Mouse (Mus musculus): ENCODE results near the gene 4933424G06Rik.
"Not testable (repeated sequence)": the region's sequence is repeated elsewhere in the genome, so short reads cannot be mapped to it uniquely, and the experiment has no call there.

Gene 4933424G06Rik

DNA sequence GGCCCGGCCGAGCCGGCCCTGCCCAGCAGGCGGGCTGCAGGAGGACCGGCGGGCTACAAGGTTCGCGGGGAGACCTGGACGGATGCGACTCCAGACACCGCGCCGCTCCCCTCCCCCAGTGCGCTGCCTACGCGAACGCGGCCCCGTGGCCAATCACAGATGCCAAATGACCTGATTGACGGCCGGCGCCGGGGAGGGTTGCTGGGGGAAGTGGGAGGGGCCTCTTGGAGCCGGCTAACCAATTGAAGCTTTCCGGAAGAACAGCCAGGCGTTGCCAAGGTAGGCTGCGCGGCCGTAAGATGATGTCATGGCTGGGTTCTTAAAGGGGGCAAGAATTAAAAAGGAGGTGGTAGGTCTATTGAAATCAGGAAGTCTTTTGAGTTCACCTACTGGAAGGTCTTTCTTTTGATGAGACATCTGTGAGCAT, at the start of gene 4933424G06Rik:
TSS of gene 4933424G06Rik (plus strand) at position 296 of the 427 bp plus-strand sequence.
- DNase-seq: peak; percentile 97 to 99

DNA sequence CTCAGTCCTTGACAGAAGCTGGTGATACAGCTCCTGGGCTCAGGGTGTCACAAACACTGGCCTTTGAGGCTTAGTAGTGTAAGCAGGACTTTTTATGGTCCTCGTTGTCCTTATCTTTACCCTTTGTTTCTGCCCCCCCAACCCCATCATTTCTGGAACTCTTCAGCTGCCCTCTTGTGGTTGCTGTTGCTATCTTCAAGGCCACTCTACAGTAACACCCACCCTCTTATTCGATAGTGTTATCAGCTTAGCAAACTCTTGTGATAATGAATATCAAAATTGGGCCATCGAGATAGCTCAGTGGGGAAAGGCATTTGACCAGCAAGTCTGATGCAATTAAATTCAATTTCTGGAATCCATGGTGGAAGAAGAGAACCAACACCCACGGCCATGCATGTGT, 45.5 kb upstream of the 4933424G06Rik start:
- DNase-seq: no peak

DNA sequence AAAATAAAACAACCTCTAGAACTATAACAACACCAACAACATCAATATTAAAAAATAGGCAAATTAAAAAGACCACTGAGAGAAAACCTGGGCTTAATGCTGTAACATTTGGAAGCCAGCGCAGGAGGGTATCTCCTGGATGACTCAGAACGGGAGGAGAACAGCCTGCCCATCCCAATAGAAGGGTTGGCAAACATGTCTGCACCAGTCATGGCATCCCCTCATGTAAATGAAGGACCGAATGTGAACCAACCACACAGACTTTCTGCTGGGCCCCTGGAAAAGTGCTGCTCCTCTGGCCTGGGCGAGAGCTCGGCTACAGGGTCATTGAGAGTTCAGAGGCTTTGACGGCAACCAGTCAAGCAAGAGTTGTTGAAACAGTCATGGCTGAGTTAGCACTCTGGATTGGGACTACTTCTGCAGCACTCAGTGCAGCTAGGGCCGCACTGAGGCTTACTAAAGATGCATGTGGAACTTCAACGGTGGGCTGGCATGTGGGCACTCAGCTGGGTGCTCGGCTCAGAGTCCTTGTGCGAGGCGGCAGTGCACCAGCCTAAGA, 44.7 kb upstream of the 4933424G06Rik start:
- no peak for DNase-seq

DNA sequence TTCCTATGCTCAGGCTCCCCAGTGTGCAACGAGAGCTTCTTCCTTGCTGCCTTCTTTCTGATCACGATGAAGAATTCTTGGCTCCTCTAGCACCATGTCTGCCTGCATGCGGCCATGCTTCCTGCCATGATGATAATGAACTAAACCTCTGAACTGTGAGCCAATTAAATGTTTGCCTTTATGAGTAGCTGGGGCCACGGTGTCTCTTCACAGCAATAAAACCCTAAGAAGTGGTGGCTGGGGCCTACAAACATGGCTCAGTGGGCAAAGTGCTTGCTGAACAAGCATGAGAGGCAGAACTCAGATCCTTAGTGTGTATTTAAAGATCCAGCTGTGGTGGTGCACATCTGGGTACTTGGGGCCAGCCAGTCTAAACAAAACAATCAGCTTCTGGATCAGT, 44.0 kb upstream of the 4933424G06Rik start:
- DNase-seq: no peak

DNA sequence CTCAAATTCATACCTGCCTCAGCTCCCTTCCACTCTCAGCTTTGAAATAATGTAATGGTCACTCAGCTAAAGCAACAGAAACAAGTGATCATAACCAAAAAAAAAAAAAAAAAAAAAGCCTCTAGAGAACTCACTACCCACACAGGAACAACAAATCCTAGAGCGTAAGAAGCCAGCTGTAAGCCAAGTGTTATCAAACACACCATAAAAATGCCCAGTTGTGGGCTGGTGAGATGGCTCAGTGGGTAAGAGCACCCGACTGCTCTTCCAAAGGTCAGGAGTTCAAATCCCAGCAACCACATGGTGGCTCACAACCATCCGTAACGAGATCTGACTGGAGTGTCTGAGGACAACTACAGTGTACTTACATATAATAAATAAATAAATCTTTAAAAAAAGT, 41.9 kb upstream of the 4933424G06Rik start:
- DNase-seq: not testable (repeated sequence)

DNA sequence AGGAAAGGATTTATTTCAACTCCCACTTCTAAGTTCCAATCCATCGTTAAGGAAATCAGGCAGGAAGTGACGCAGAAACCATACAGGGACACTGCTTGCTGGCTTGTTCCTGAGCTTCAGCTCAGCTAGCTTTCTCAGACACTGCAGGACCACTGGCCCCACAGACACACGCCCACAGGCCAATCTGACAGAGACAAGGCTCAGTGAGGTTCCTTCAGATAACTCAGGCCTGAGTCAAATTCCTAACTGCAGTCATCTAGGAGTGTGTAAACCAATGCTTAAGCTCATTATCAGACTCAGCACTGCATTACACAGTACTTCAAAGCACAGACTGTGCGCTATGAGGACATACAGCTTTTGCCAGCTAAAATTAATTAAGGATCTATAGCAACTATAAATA, 39.7 kb upstream of the 4933424G06Rik start:
- no peak for DNase-seq

DNA sequence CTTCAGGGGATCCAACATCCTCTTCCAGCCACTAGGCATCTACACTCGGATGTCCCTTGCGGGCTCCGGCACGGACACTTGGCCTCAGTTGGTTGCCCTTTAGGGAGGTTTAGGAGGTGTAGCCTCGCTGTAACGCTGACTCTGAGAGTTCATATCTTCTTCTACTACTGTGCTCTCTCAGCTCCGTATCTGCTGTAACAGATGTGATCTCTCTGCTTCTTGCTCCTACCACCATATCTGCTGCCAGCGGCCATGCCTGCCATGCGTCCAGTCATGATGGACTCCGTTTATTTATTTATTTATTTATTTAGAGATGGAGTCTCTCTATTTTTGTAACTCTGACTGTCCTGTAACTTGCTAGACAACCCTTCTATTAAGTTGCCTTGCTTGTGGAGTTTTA, 38.7 kb upstream of the 4933424G06Rik start:
- no peak for DNase-seq

DNA sequence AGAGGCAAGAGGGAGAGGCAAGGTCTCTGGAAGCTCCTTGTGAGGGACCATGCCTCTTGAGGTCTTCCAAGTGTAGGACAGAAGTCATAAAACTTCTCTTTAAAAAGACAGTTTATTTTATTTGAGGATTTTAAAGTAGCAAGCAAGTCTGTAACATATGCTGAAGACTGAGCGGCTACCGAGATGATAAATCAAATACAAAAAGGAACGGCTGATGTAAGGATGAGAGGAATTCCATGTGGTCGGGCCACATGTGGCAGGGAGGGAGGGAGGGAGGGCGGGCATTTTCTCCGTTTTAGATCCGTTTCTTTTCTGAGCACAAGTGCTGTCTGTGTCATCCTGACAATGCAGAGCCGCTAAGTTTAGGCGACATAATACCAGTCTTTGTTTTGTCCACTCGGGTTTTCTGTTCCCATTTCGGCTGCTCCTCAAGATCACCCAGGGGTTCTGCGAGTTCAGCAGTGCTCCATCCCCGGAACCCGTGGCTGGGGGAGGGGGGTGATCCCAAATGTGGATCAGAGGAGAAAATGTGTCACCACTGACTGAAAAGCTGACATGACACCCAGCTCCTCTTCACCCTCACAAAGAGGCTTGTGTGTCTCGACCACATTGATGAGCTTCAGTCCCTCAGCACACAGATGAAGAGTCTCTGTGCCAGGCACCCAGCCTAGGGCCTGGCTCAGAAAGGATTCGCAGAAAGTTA, 37.1 kb upstream of the 4933424G06Rik start:
- DNase-seq: no peak

DNA sequence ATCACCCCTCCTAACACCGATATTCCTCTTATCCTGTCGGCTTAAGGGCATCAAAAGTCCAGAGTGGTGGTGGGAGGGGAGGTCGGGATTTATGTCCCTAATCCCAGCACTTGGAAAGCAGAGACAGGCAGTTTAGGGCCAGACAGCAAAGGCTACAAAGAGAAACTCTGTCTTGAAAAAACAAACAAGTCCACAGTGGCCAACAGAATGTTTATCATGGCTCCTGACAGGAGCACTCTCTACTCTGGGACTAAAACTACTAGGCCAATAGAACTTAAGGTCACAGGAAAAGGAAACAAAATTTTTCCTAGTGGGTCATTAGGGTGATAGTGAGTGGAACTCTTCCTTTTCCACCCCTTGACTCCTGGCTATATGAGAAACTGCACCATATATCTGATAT, 35.0 kb upstream of the 4933424G06Rik start:
- DNase-seq: no peak

DNA sequence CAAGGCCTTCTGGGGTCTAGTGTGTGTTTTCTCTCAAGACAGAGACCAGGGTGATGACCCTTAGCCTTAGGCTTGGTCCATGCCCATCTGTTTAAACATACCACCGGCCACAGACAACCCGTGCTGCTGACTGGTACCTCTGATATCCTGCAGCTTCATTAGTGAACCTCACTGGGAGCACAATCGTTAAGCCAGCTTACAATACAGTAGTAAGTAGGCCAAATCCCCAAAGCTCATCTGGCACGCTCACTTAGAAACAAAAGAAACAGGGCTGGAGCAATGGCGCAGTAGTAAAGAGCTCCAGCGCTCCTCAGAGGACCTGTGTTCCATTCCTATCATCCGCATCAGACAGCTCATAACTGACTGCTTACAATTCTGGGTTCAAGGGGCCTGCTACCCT, 29.1 kb upstream of the 4933424G06Rik start:
- DNase-seq: no peak

DNA sequence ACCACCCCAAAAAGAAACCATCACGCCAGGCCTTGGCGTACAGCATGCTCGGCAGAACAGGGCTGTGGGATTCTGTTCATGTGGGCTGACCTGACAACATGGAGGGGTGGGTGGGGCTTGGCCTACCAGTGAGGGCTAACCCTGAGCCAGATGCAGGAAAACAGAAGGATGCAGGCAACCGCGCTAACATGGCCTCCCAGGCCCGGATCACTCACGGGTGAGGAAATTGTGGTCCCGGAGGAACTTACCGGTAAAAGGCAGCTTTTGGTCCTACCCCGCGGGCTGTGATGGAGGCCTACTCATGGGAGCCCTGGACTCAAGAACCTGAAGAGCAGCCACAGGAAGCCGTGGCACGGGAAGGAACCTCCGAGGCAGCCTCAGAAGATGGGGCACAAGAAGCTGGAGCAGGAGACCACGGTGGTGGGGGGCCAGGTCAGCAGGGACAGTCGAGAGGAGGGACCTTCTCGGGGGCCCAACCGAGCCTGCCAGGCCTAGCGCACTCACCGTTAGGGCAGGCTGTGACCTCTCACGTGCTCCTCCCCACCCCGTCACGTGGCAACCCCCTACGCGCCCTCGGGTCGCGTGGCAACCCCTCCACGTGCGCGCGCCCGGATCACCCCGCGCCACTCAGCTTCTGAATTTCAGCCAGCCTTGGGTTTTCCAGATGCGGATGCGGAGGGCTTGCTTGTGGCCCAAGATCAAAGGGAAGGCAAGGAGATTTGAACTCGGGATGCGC, 27.2 kb upstream of the 4933424G06Rik start, which contains the start of gene Fam178b:
TSS of gene Fam178b (minus strand) at position 564 of the 736 bp plus-strand sequence.
- no peak for DNase-seq

DNA sequence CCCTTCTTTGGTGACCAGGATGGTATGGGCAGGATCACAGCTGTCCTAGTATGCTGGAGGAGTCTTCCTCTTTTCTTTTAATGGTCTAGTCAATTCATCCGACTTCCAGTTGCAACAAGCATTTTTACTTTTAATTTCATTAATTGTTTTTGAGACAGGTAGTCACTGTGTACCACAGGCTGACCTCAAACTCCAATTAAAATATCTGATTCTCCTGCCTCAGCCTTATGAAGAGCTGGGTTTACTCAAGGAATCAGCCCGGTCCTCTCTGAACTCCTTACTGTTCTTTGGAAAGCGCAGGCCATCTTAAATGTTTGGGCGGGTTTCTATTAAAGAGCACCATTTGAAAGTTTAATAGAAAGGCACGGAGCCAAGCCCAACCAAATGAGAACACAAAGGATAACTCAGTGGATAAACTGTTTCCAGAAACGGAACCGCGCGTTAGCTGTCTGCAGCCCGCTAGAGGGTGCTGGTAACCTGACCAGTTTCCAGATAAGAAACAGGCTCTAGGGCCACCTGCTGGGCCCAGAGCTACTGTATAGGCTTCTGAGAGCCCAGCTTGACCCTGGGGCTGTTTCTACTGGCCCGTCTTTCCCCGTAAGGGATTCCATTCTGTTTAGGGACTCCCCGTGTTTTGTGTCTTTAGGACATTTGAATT, 26.0 kb upstream of the 4933424G06Rik start:
- DNase-seq: peak; percentile 42 to 54

DNA sequence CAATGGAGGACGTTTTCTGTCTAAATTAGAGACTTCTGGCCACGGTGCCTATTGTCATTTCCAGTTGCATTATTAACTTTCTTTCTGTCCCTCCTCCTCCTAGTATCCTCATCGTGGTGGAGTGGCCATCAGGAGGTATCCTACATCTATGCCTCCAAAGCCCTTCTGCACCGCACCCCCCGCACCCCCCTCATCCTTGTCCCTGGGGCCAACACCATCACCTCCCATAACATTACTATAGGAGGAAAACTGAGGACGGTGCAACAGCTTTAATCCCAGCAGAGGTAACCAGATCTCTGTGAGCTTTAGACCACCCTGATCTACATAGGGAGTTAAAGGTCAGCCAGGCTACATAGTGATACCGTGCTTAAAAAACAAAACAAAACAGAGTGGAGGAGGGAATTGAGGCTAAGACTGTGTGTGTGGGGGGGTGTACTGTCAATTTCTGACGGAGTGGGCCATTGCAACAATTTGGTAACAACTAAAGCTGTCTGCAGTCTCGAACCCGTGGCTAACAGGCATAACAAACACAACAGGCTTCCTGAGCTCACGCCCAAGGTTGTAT, 19.2 kb upstream of the 4933424G06Rik start:
- no peak for DNase-seq

DNA sequence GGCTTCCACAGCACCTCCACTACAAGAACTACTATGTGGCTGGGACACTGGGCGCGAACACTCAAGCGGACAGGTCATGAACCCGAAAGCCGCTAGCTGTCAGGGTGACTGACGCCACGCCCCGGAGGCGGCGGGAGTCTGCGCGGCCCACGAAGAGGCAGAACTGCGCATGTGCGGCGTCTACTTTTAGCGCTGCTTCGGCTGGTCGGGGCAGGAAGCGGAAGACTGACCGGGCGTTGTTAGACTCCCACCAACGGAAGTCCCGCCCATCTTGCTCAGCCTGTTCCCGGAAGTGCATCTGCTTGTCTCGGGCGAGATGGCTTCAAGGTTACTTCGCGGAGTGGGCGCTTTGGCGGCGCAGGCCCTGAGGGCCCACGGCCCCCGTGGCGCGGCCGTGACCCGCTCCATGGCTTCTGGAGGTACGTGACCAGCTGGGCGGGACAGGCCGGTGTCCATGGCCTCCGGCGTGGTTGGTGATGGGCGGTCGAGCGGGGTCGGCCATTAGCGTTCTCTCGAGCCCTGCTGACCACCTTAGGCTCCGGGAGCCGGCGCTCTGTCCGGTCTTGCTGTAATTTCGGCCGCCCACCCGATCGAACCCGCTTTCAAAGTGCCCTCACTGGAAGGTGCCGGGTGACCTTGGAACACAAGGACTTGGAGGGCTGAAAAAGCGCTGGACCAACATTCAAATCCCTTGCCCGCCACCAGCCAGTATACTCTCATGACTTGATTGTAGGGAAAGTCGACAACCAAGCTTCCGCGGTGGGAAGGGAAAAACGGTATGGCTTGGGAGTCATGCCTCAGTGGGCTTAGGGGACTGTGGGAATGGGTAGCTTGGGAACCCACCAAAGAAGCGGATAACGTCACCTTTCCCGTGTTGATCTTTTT, 18.4 kb upstream of the 4933424G06Rik start, which contains the start of gene Cox5b:
TSS of gene Cox5b (plus strand) at position 179 of the 885 bp plus-strand sequence.
- peak; percentile 94 to 96 for DNase-seq

DNA sequence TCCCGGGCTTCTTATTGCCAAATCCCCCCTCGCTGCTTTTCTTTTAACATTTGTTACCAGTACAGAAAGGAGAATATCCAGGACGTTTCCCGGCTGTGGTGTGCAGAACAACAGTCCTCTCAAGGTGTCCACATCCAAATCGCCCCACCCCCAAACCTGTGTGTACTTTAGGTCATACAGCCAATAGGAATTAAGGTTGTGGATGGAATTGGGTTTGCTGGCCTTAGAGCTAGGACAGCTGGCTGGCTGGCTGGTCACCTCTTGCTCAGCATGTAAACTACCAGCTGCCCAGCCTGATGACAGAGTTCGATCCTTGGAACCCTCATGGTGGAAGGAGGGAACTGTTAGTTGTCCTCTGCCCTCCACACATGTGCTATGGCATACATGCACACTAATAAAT, 15.1 kb upstream of the 4933424G06Rik start:
- DNase-seq: no peak

DNA sequence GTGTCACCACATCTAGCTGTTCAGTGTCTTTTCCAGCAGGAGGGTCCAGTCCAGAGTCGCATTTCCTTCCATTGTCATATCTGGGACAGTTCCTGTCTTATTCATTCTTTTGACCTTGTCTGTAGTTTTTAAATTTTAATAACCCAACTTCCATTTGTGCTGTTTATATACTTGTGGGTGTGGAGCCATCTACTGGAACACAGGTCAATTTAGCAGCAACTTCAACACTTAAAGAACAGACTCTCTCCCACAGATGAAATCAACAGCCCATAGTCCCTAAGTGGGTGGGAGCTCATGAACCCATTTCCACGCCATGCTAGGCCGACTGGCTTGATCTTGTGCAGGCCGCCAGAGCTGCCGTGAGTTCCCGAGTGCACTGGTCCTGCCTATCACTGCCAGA, 13.5 kb upstream of the 4933424G06Rik start:
- no peak for DNase-seq

DNA sequence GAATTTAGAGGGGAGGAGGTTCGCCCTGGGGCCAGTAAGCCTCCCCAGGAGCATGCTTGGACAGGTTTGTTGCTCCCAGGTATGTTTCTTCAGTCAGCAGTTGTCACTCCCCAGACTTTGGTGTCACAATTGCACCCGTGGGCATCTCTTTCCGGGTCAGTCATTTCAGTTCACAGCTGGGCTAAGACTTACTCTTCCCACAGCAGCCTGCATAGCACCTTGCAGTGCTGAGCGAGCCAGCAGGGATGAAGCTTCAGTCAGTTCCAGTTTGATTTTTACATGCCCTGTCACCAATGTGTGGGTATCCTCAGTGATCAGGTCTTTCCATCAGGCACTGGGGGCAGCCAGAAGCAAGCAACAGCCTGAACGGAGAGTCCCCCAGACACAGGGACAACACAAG, 12.9 kb upstream of the 4933424G06Rik start:
- DNase-seq: no peak

DNA sequence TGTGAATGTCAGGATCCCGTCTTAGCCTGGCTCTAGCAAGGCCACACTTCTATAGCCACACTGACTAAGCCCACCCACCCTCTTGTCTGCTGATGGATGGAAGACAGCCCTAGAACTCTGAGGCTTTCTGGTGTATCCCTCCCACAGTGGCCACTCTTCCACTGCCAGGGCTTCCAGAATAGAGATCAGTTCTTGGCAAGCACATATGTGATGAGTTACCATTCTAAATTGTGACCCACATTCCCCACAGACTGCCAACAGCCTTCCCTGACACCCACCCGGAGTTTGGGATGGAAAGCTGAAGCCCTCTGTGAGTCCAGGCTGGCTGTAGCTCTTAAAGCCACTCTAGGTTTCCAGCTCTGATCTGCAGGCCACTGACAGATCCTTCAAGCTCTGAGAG, 2.8 kb upstream of the 4933424G06Rik start:
- DNase-seq: no peak

DNA sequence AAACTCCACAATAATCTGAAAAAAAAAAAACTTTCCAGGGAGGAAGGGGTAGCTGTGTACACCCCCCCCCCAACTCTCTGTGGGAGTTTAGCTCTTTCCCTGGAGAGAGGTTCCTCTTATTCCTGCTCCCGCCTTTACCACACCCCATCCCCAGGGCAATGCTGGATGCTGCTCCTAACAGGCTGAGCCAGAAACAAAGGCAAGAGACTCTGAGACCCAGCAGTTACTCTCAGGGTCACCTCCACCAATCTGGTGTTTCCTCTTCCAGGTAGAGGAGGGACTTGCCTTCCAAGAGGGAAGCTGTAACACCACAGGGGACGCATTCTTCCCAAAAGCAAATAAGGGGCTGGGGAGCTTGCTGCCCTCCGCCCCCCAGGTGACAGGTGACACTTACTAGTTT, 2.2 kb upstream of the 4933424G06Rik start:
- no peak for DNase-seq

DNA sequence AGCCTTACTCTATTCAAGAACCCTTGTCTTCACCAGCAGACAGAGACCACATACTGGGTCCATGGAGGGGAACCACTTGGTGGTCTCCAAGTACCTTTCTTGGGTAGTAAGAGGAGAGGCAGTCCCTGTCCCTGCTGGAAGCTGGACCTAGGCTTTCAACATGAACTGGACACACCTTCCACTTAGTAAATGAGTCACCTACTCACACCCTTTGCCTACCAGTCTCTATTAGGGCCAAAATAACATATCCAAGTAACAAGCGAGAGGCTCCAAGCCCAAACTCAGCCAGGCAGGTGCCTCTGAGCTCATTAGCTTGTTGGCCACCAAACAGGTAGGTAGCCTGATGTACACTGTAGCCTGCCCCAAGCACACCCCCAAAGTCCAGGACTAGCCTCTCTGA, 1.3 kb upstream of the 4933424G06Rik start:
- no peak for DNase-seq

DNA sequence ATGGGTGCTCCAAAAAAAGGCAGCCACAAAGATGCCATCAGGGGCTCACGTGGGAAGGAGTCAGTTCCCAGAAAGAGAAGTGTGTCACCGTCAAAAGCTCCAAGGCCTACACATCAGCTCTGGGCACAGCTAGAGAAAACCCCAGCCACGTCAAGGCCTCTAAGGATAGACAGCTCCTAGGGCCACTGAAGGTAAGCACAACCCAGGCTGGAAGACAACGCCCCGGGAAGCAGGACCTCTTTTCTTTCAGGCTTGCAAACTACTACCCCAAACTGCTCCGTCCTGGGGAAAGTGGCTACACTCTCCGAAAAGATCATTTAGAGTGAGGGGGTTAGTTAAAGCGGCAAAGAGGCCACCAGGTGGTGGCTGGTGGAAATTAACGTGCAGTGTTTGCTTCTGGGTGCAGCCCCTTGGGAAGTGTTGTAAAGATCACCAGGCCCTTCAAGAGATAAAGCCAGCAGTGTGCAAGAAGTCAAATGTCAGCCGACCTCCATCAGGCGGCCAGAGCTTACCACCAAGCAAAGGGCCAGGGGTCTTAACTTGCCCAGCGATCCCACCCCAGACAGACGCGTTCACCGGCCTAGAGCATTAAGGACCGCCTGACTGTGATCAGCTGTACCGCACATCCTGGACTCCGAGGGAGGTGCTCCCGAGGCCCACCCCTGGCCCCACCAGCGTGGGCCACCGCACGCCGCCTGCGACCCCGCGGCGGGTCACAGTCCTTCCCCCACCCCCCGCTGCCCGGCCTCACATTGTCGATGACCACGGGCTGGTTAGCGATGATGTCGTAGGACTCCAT, 695 bp upstream of the 4933424G06Rik start:
- peak; percentile 21 to 44 for DNase-seq
